Mouse (Mus musculus) kidney, postnatal 36 days (tissue): ENCODE results near the gene Slc2a1.

Experiments
- DNase-seq, 2 experiments: peaks; one replicate each; pipeline ENCODE4 v3.0.0; 2021 to 2022; ENCODE audit warnings: mixed read lengths in 2 of 2

Gene Slc2a1

DNA sequence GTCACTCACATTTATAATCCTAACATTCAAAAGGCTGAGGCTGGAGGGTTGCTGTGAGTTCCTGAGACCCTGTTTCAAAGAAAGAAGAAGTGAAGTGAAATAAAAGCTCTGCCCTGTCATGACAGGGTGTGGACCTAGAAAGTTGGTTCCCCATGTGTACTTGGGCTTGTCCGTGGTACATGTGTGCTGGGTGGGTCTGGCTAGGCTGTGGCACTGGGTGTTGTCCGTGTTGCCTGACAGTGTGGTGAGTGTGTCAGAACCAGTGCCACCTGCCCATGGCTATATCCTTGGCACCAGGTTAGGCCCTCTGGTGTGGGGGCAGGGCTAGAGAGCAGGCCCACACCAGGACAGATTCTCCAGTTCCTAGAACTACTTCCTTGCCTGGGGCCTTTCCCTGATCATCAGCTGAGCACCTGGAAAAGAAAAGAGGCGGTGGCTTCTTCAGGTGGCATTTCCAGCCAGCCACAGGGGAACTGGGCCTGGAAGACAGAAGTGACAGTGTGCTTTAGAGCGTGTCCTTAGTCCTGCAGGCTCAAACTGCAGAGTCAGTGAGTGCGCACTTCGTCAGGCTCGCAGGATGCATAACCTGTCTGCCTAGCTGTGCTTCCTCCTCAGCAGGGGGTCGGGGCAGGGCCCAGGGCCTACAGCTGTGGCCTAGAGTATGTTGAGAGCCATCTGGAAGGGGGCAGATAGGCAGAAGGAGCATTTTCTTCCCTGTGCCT, 22.8 kb downstream of the Slc2a1 start:
- no peak for DNase-seq

GRCm38 (mm10) chr4:119133306-119133705, 24.8 kb downstream of the Slc2a1 start:
- no peak for DNase-seq

DNA sequence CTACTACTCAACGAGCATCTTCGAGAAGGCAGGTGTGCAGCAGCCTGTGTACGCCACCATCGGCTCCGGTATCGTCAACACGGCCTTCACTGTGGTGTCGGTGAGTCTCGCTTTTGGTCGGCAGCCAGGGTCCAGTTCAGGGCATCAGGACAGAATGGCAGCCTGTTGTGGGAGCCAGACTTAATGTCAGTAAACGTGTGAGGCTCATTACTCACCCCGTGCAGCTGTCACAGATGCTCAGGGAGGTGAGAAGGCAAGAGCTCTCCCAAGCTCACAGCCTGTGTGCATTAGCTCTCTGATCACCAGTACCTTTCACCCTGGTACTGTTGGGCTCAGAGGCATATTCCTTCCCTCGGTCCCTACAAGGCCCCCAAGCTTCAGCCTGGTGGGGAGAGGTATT, 25.3 kb downstream of the Slc2a1 start:
- no peak for DNase-seq

DNA sequence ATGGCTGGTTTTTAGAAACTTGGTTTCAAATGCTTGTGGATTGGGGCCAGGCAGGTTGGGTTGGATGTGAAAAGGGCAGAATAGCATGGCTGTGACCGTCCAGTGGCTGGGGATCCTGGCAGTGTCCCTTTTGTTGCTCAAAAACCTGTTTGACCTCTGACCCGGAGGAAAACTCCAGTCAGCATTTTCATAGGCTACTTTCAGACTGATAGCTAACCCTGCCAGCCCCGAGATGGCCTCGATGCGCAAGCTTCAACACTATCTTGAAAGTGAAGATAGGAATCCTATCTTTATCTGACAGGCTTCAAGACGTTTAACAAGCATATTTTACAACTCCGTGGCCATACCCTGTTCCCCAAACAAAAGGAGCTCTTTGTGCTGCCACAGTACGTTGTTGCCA, 28.8 kb downstream of the Slc2a1 start:
- no peak for DNase-seq

GRCm38 (mm10) chr4:119138171-119138570, 29.7 kb downstream of the Slc2a1 start:
- DNase-seq = peak; percentile 83 to 89

- no peak for DNase-seq
Measured at GRCm38 (mm10) chr4:119138776-119139175, 30.3 kb downstream of the Slc2a1 start.

DNA sequence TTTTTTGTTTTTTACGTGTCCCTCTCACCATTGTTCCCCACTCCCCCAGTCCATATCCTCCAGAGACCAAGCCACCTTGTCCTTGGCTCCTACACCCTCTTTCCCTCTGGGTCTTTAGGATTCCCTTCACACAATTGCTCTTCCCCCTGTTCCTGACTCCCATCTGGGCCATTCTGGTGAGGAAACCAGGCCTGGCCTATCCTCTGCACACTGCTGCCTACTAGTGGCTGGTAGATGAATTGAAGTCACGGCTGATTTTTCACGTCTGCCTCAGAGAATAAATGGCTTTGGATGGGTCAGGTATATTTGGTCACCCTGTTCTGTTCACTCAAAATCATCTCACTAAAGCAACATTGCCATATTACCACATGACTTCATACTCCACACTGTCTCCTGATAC, 31.6 kb downstream of the Slc2a1 start:
- DNase-seq = peak; percentile 52 to 75

- DNase-seq = no peak
Measured at GRCm38 (mm10) chr4:119141191-119141590, 32.7 kb downstream of the Slc2a1 start.

DNA sequence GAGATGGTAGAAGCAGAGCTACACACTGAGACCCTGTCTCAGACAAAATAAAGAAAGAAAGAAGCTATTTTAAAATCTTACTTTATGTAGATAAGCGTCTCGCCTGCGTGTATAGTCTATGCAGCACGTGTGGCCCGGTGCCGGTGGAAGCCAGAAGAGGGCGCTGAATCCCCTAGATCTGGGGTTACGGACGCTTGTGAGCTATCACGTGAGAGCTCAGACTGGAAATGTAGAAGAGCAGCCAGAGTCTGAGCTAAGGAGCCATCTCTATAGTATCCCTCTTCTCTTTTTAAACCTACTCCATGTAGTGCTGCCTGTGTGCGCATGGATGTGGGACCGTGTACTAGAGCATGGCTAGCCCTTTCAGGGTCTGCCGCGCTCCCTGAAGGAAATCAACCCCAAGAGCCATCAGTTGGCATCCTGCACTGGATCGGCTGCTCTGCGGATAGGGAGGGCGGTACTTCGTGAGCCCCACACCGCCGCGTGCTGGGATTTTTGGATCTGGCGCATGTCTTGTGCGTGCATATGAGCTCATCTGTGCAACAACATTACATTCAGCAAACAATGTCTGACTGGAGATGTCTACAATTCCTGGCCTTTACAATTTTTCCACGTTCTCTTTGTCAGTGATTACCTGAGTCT, 33.8 kb downstream of the Slc2a1 start:
- DNase-seq = peak; percentile 54 to 79

DNA sequence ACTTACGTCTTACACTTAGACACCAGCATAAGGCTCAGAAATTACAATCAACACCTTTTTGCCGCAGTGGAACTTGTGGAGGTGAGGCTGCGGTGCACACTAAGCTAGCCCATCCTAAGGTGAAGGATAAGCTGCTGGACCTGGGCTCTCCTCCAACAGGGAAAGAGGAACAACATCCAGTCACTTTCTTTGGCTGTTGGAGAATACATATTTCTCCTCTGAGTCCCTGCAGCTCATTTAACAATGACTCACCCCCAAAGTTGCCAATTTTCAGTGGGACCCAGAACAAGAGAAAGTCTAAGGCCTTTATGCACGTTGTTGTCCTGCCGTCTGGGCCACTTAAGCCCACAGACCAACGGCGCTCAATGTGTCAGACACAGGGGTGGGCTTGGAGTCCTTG, 38.3 kb downstream of the Slc2a1 start:
- no peak for DNase-seq

DNA sequence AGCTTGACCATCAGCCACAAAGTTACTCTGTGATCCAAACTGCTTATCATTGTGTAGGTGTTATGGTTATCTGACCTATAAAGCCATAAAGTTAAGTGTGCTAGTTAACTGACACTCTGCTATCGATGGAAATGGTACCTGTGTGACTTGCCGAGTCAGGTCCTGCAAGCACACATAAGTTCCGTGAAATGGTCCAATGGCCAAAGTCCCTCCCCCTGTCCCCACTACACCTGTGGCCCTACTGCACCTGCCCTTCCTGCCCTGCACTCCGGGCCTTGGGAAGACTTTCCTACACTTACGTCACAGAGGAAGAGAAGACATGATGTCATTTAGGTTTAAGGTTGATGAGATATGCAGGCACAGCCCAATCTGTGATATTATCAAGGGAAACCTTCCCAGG, 38.8 kb downstream of the Slc2a1 start:
- DNase-seq = no peak

- DNase-seq = no peak
Measured at GRCm38 (mm10) chr4:119148741-119149140, 40.2 kb downstream of the Slc2a1 start.

- DNase-seq = peak; percentile 69 to 89
Measured at GRCm38 (mm10) chr4:119157186-119157585, 48.7 kb downstream of the Slc2a1 start.

DNA sequence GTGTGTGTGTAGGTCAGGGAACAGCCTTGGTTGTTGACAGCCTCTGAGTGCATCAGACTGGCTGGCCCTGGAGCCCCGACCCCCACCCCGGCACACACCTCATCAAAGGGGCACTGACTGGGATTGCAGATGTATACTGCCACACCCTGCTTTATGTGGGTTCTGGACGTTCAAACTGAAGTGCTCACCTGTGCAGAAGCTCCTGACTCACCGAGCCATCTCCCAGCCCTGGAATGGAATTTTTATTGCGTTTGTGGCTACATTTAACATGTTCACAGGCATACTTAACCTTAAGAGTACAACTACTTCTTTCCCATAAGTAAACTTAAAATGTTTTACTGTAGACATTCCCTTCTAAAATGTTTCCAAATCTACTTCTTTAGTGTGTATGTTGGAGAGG, 49.4 kb downstream of the Slc2a1 start:
- DNase-seq = no peak

DNA sequence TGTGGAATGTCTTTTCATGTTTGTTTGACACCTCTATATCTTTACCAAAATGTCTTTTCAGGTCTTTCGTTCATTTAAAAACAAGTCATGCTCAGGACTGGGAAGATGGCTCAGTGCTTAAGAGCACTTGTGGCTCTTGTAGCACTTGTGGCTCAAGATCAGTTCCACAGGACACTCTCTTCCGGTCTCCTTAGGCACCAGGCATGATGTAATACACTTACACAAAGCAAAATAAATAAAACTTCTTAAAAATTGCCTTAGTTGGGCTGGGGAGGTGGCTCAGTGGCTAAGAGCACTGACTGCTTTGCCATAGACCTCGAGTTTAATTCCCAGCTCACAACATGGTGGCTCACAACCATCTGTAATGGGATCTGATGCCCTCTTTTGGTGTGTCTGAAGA, 52.8 kb downstream of the Slc2a1 start:
- DNase-seq = no peak

DNA sequence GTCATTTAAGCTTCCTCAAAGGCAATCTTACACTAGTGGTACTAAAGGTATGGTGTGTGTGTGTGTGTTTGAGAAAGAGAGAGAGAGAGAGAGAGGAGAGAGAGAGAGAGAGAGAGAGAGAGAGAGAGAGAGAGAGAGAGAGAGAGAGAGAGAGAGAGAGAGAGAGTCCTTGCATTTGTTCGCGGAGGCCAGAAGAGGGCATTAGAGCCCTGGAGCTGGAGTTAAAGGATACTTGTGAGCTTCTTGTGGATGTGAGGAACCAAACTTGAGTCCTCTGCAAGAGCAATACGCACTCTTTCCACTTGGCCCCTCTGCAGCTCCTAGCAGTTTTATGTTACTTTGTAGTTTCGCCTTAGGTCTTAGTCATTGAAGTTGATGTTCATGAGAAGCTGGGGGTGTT, 54.5 kb downstream of the Slc2a1 start:
- no peak for DNase-seq

DNA sequence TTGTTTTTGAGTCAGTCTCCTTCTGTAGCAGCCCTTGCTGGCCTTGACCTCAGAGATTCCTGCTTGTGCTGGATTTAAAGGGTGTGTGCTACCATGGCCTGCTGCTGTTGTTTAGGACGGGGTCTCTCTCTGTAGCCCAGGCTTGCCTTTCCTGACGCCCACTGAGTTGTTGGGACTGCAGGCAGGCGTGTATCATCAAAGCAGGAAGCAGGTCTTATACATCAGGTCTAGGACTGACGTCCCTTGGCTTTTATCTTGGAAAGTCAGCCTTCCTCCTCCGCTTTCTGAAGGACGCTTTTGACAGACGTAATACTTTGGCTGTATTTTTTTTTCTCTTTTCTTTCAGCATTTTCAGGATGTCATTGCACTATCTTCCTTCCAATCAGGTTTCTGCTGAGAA, 57.4 kb downstream of the Slc2a1 start:
- no peak for DNase-seq

DNA sequence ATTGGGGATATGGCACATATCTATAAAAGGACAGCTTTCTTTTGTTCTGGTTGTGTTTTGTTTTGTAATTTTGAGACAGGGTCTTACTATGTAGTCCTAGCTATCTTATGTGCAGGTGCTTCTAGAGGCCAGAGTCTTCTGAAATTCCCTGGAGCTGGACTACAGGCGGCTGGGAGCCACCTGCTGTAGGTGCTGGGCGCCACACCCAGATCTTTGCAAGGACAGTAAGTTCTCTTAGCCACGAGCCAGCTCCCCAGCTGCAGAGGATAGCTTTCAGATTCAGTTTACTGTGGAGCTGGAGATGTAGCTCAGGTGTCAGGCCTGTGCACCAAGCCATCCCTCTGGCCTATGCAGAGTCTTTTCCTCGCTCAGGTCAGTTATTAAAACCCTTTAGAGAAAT, 58.6 kb downstream of the Slc2a1 start:
- no peak for DNase-seq

GRCm38 (mm10) chr4:119167663-119168062, 59.2 kb downstream of the Slc2a1 start:
- DNase-seq = peak; percentile 86 to 93

DNA sequence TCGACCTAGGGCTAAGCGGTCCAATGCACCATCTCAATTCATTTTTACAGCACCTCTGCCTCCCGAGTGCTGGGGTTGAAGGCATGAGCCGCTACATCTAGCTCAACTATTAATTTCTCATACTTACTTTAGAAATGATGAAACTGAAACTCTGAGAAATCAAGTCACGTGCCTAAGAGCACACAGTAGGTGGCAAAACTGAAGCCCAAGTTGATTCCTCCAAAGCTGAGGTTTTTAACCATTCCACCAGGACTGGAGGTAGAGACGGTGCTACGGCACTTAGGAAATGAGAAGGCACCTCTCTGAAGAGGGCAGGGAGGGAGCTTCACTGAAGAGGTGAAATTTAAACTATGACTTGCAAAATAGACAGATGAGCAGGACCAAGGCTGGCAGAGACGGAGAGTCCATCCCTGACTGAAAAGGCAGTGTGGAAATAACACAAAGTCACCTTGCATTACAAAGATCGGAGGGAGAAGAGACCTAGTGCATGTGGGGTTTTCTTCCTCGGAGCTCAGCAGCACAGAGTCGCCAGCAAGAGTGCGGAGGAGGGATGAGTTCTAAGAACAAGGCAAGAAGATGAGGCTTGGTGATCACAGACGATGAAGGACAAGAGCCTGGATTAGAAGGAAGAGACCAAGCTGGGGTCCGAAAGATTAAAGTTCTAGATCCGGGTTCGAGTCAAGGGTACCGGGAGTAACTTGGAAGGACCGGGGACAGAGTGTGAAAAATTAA, 64.6 kb downstream of the Slc2a1 start:
- peak in 1 of 2 experiments; percentile 5 for DNase-seq

DNA sequence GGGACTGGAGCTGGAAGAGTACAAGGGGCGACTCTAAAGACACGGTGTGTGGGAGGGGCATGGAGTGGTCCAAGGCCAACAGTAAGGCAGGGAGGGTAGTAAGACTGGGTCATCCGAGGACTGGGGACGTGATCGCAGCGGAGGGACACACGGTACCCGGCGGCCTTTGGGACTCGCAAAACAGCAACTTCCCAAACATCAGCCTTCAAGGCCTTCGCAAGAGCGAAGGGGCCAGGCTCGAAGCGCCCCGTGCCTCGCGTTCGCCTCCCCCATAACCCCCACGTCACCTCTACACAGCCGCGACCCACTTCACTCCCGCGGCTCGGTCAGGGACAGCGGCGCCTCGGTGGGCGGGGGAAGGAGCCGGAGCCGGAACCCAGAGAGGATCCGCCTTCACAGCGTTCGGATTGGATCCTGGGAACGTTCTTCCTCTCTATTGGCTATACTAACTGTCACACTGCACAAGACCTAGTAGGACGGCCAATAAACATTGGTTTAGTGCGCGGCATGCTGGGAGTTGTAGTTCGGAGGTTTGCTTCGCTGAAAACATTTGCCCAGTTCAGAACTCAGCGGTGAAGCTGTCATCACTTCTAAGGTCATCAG, 65.4 kb downstream of the Slc2a1 start, which contains the start of gene Zfp691:
Zfp691 (minus strand) TSS at position 345 of the 603 bp plus-strand sequence.
- DNase-seq = peak; percentile 95 to 99

GRCm38 (mm10) chr4:119177702-119178101, 69.2 kb downstream of the Slc2a1 start:
- DNase-seq = no peak

DNA sequence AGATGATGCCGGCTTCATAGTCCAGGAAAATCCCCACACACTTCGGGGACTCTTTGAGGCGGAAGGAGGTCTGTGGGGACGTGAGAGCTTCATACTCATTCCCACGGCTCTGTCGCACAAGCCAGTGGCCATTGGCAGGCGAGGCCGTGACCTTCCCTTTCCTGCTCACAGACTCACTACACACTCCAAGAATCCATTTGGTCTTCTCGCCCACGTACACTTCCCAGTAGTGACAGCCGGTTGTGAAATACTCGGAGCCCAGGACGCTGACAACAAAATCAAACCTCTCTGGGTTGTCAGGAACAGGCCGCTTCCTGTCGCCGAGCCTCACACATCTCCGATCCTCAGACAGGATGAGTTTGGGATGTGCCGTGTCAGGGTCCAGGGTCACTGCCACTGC, 69.8 kb downstream of the Slc2a1 start:
- peak; percentile 45 to 50 for DNase-seq
